In the genomic region with DNA sequence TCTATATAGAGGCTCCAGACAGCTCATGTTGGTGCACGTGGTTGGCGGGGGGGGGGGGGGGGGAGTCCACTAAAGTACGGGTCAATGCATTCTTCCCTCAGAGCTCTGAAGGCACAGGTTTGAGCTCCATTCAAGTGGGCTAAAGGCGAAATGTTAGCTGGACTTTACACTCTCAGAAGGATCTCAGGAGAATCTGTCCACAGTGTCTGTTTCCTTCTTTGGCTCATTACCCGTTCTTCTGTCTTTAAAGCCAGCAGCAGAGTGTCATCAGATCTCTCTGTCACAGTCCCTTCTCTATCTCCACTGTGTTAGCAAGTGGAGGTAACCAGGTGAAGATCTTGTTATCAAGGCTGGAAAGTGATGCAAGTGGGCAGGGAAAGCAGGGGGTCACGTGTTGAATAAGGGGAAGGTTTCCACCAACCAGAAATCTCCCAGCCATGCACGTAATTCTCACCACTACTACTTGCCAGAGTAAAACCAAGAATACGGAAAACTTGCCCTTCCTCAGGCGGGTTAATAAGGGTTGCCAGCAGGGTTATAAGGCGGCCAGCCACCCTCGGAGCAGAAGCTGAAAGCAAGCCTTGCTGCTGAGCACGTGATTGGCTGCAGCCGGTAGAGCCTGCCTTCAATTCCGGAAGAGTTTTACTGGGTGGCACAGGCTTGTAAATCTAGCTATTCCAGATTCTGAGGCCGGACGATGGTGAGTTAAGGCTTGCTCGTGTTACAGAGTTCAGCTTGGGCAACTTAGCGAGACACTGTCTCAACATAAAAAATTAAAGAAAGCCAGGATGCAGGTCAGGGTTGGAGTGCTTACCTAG, we compare ENCODE assay signal across 8 mouse cellular contexts.
DNase-seq lines count a peak whose midpoint lies in the region; ATAC-seq and TF ChIP-seq lines count a peak whose summit lies in the region.

No protein-coding gene starts in this region.

- H3K36me3 ChIP-seq in embryonic facial prominence, embryonic 11.5 days (replicated peaks; ENCODE audit: control insufficient read depth, insufficient read depth, low read depth, low read length): no peaks in the 10 kb centered on the region
- H3K36me3 ChIP-seq in hindbrain, embryonic 14.5 days (replicated peaks; ENCODE audit: control insufficient read depth, insufficient read depth): no peaks in the 10 kb centered on the region
- H3K36me3 ChIP-seq in limb, embryonic 14.5 days (ENCODE audit: control insufficient read depth, insufficient read depth, low read length): no peaks in the 10 kb centered on the region
- no peaks in the 10 kb centered on the region for H3K36me3 ChIP-seq in midbrain, embryonic 15.5 days (replicated peaks)

- H3K27me3 ChIP-seq in embryonic facial prominence, embryonic 11.5 days (ENCODE audit: control insufficient read depth, insufficient read depth, low read length): no peaks in the 10 kb centered on the region
- peaks cover 12% of the 10 kb centered on the region for H3K27me3 ChIP-seq in hindbrain, embryonic 14.5 days (ENCODE audit: control insufficient read depth, insufficient read depth, low read length)
- H3K27me3 ChIP-seq in limb, embryonic 14.5 days (ENCODE audit: control insufficient read depth, insufficient read depth, low read length): no peaks in the 10 kb centered on the region
- H3K27me3 ChIP-seq in midbrain, embryonic 15.5 days (replicated peaks): 0 out of 2 replicates have a peak, but pooled peaks cover 6% of the 10 kb centered on the region

- no peak overlapping the region for H3K27ac ChIP-seq in embryonic facial prominence, embryonic 11.5 days (replicated peaks; ENCODE audit: low read depth, low read length)
- H3K27ac ChIP-seq in hindbrain, embryonic 14.5 days: no peak overlapping the region
- no peak overlapping the region for H3K27ac ChIP-seq in limb, embryonic 14.5 days (replicated peaks; ENCODE audit: low read depth, low read length)
- no peak overlapping the region for H3K27ac ChIP-seq in midbrain, embryonic 15.5 days

- no peak for TF ChIP-seq POLR2A in limb, embryonic 14.5 days (IDR thresholded peaks at IDR 0.05; ENCODE audit: borderline replicate concordance, extremely low read depth, insufficient read depth, insufficient read length)

- peak overlapping the region; percentile 39 for H3K4me2 ChIP-seq in embryonic facial prominence, embryonic 11.5 days (ENCODE audit: low read depth, low read length)
- H3K4me2 ChIP-seq in hindbrain, embryonic 14.5 days (replicated peaks): peak overlapping the region; percentile 60
- H3K4me2 ChIP-seq in limb, embryonic 14.5 days (replicated peaks; ENCODE audit: low read depth, low read length, severe bottlenecking): peak overlapping the region; percentile 50
- H3K4me2 ChIP-seq in midbrain, embryonic 15.5 days: peak overlapping the region; percentile 66

- WGBS in embryonic facial prominence, embryonic 11.5 days: 19% methylated on average over 18 of the region's 18 CpGs
- WGBS in hindbrain, embryonic 14.5 days: 24% methylated on average over 18 of the region's 18 CpGs
- 16% methylated on average over 18 of the region's 18 CpGs for WGBS in limb, embryonic 14.5 days
- WGBS in midbrain, embryonic 15.5 days: 21% methylated on average over 18 of the region's 18 CpGs

- H3K4me3 ChIP-seq in embryonic facial prominence, embryonic 11.5 days (ENCODE audit: low read depth, low read length): peak overlapping the region; percentile 12; the same call in 1 of the 2 replicates
- peak overlapping the region; percentile 28 for H3K4me3 ChIP-seq in hindbrain, embryonic 14.5 days (replicated peaks; ENCODE audit: low read length)
- H3K4me3 ChIP-seq in limb, embryonic 14.5 days (replicated peaks; ENCODE audit: low read length): peak overlapping the region; percentile 29
- peak overlapping the region; percentile 35 for H3K4me3 ChIP-seq in midbrain, embryonic 15.5 days

- H3K9ac ChIP-seq in embryonic facial prominence, embryonic 11.5 days (replicated peaks; ENCODE audit: low read length): no peak overlapping the region
- no peak overlapping the region; the same call in 1 of the 2 replicates for H3K9ac ChIP-seq in hindbrain, embryonic 14.5 days
- no peak overlapping the region; the same call in 1 of the 2 replicates for H3K9ac ChIP-seq in limb, embryonic 14.5 days (ENCODE audit: low read depth, low read length, severe bottlenecking)
- peak overlapping the region; percentile 4; the same call in 1 of the 2 replicates for H3K9ac ChIP-seq in midbrain, embryonic 15.5 days

- H3K9me3 ChIP-seq in embryonic facial prominence, embryonic 11.5 days (replicated peaks; ENCODE audit: control insufficient read depth, low read length): no peaks in the 10 kb centered on the region
- H3K9me3 ChIP-seq in hindbrain, embryonic 14.5 days (ENCODE audit: control insufficient read depth, low read length): no peaks in the 10 kb centered on the region
- no peaks in the 10 kb centered on the region for H3K9me3 ChIP-seq in limb, embryonic 14.5 days (ENCODE audit: control insufficient read depth, low read length)
- H3K9me3 ChIP-seq in midbrain, embryonic 15.5 days: no peaks in the 10 kb centered on the region

- 0 out of 2 replicates have a peak, but pooled peaks have one; percentile 11 for ATAC-seq in embryonic facial prominence, embryonic 11.5 days (replicated peaks; ENCODE audit: insufficient number of reproducible peaks, low FRiP score, low TSS enrichment, low read depth)
- no peak for ATAC-seq in hindbrain, embryonic 14.5 days (ENCODE audit: low FRiP score)
- peak; percentile 44; the same call in 1 of the 2 replicates for ATAC-seq in limb, embryonic 14.5 days (ENCODE audit: low FRiP score, low read depth)
- no peak for ATAC-seq in midbrain, embryonic 15.5 days (replicated peaks)

- intact Hi-C loops in gastrocnemius, postnatal 14 days (cut with DNase I; ENCODE audit: low total_unique reads): no loop called here

- H3K4me1 ChIP-seq in embryonic facial prominence, embryonic 11.5 days (ENCODE audit: control insufficient read depth, insufficient read depth, low read length): no peaks in the 10 kb centered on the region
- peaks cover 20% of the 10 kb centered on the region for H3K4me1 ChIP-seq in hindbrain, embryonic 14.5 days (replicated peaks; ENCODE audit: control insufficient read depth, insufficient read depth, low read length)
- peaks cover 6% of the 10 kb centered on the region for H3K4me1 ChIP-seq in limb, embryonic 14.5 days (ENCODE audit: control insufficient read depth, insufficient read depth, low read length)
- peaks cover 25% of the 10 kb centered on the region for H3K4me1 ChIP-seq in midbrain, embryonic 15.5 days

- peak; percentile 30 for DNase-seq in adrenal gland, adult 2 months
- DNase-seq in adrenal gland, postnatal 4 days (ENCODE audit: low spot score in 2 of 2): no peak
- peak; percentile 35 for DNase-seq in CD4-positive helper T cell, adult 2 months (ENCODE audit: low read depth, low spot score)
- DNase-seq in embryonic facial prominence, embryonic 11.5 days (ENCODE audit: low spot score): peak; percentile 33
- peak; percentile 25 for DNase-seq in hindbrain, embryonic 14.5 days (ENCODE audit: low spot score)
- peak; percentile 15 for DNase-seq in limb, embryonic 14.5 days (ENCODE audit: low spot score)
- DNase-seq in gastrocnemius, postnatal 14 days: no peak

Comparison
In these comparisons a context has a peak if more than half of its experiments do, and no peak if none do; other contexts are left out.
1. DNase-seq: peak in adrenal gland, adult 2 months (single experiment), CD4-positive helper T cell, adult 2 months (single experiment), embryonic facial prominence, embryonic 11.5 days (single experiment), hindbrain, embryonic 14.5 days (single experiment) and limb, embryonic 14.5 days (single experiment); none in adrenal gland, postnatal 4 days (0 of 2) and gastrocnemius, postnatal 14 days (single experiment).
2. ATAC-seq: peak in embryonic facial prominence, embryonic 11.5 days (single experiment) and limb, embryonic 14.5 days (single experiment); none in hindbrain, embryonic 14.5 days (single experiment) and midbrain, embryonic 15.5 days (single experiment).
3. Peak in every context shown above with its lines, with median percentiles within 50 percentile points of each other: H3K4me2 ChIP-seq and H3K4me3 ChIP-seq.